Mouse (Mus musculus): ENCODE measurements at regions not wholly inside any gene's neighbourhood (a gene's known extent, or its start where the extent isn't known, plus 50 kb on each side); places are given as distances from the start of the nearest gene placed in this dataset.

DNA sequence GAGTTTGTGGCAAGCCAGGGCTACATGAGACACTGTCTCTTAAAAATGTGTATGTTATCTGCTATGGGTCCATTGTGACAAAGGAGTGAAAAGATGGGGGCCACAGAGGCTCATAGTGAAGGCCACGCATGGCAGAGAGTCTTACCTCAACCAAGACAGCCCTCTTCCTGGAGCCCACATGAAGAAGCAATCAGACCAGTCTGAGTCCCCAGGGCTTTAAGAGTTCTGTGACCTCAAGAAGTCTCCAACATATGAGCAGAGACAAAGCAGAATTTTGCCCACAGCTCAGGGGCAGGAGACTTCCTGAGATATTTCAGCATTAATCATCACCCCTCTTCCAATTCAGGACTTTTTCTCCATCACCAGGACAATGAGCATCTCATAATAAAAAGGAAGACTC lies 50.4 kb upstream of the Ankrd34c start:
- no peak for DNase-seq

All from cerebellum, postnatal 10 days (tissue).